Mouse (Mus musculus) neural tube, embryonic 11.5 days (tissue): ENCODE measurements at regions not wholly inside any gene's neighbourhood (a gene's known extent, or its start where the extent isn't known, plus 50 kb on each side); places are given as distances from the start of the nearest gene placed in this dataset.

Source experiments
- ATAC-seq: fragments of 200-750 bp; cut with Nextera tagmentation; 2 replicates; pipeline ENCODE4 v1.8.0; 2017; ENCODE audit warnings: moderate number of reproducible peaks, mild to moderate bottlenecking, moderate TSS enrichment, moderate library complexity; ENCODE audit not compliant: insufficient read depth, low FRiP score, low TSS enrichment
- DNase-seq: peaks from one replicate; pipeline ENCODE4 v3.0.0-alpha.2; 2015; ENCODE audit warnings: low spot score
- H3K27ac ChIP-seq: fragments of 300-500 bp; sonication (generic); 2 replicates; pipeline ENCODE4 v1.5.1; 2014; ENCODE audit warnings: low read depth, mild to moderate bottlenecking, low read length
- H3K27me3 ChIP-seq: fragments of 300-500 bp; sonication (generic); 2 replicates; pipeline ENCODE4 v1.6.1; 2014; ENCODE audit warnings: mild to moderate bottlenecking, low read length, mixed read lengths; ENCODE audit not compliant: control insufficient read depth, insufficient read depth
- H3K36me3 ChIP-seq: fragments of 300-500 bp; sonication (generic); 2 replicates; pipeline ENCODE4 v1.6.1; 2014; ENCODE audit warnings: mild to moderate bottlenecking, low read length, moderate library complexity, mixed read lengths; ENCODE audit not compliant: control insufficient read depth, insufficient read depth
- H3K4me1 ChIP-seq: fragments of 300-500 bp; sonication (generic); 2 replicates; pipeline ENCODE4 v1.6.1; 2014; ENCODE audit warnings: low read length, mixed read lengths; ENCODE audit not compliant: control insufficient read depth, insufficient read depth
- H3K4me2 ChIP-seq: fragments of 300-500 bp; sonication (generic); 2 replicates; pipeline ENCODE4 v1.6.1; 2014; ENCODE audit warnings: low read depth, mild to moderate bottlenecking, moderate library complexity
- H3K4me3 ChIP-seq: fragments of 300-500 bp; sonication (generic); 2 replicates; pipeline ENCODE4 v1.5.1; 2014; ENCODE audit warnings: low read depth, low read length
- H3K9ac ChIP-seq: fragments of 300-500 bp; sonication (generic); 2 replicates; pipeline ENCODE4 v1.6.1; 2014; ENCODE audit warnings: mild to moderate bottlenecking, low read length
- H3K9me3 ChIP-seq: fragments of 300-500 bp; sonication (generic); 2 replicates; pipeline ENCODE4 v1.6.1; 2016; ENCODE audit warnings: low read length; ENCODE audit not compliant: control insufficient read depth
- WGBS: fragments of 180-500 bp; shearing (Covaris S2); extraction: QIAGEN DNeasy Blood & Tissue Kit; methylation state at CpG from one replicate; pipeline ENCODE4 v1.1.7; 2014; 5-methylcytosine and 5-hydroxymethylcytosine counted together

DNA sequence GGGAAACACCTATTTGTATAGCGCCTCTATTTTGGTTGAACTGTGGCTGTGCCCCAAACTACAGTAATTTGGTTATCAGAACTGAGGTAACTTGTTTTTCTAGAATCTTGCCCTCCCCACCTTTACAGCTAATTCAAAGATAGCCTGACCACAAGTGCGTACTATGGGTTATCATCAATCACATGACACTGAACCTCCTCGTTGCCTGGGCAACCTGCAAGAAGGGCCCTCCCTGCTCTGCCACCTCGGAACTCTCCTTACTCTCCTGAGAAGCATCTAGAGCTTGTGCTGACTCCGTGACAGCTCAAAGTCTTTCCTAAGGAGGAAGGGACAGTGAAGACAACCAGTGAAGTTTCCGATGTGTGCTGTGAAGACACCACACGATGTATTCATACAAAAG is 72.2 kb upstream of the Mark1 start:
- H3K9ac ChIP-seq: no peak overlapping the region
- DNase-seq: no peak
- H3K9me3 ChIP-seq: no peaks in the 10 kb centered on the region
- 62% methylated on average over 7 of the region's 7 CpGs for WGBS
- no peak for ATAC-seq
- H3K27me3 ChIP-seq: no peaks in the 10 kb centered on the region
- no peaks in the 10 kb centered on the region for H3K36me3 ChIP-seq
- no peak overlapping the region for H3K4me2 ChIP-seq
- no peak overlapping the region for H3K27ac ChIP-seq
- H3K4me3 ChIP-seq: no peak overlapping the region
- no peaks in the 10 kb centered on the region for H3K4me1 ChIP-seq

- Histone ChIP-seq H3K9ac (no peak overlapping the region), H3K9me3 (no peaks in the 10 kb centered on the region), H3K27me3 (no peaks in the 10 kb centered on the region), H3K27ac (no peak overlapping the region), H3K4me3 (no peak overlapping the region), H3K36me3 (no peaks in the 10 kb centered on the region), H3K4me2 (no peak overlapping the region), H3K4me1 (no peaks in the 10 kb centered on the region)
- DNase-seq: no peak
- 81% methylated on average over 3 of the region's 3 CpGs for WGBS
- no peak for ATAC-seq
Observed at GRCm38 (mm10) chr1:185070853-185071149, 71.4 kb upstream of the Mark1 start.

DNA sequence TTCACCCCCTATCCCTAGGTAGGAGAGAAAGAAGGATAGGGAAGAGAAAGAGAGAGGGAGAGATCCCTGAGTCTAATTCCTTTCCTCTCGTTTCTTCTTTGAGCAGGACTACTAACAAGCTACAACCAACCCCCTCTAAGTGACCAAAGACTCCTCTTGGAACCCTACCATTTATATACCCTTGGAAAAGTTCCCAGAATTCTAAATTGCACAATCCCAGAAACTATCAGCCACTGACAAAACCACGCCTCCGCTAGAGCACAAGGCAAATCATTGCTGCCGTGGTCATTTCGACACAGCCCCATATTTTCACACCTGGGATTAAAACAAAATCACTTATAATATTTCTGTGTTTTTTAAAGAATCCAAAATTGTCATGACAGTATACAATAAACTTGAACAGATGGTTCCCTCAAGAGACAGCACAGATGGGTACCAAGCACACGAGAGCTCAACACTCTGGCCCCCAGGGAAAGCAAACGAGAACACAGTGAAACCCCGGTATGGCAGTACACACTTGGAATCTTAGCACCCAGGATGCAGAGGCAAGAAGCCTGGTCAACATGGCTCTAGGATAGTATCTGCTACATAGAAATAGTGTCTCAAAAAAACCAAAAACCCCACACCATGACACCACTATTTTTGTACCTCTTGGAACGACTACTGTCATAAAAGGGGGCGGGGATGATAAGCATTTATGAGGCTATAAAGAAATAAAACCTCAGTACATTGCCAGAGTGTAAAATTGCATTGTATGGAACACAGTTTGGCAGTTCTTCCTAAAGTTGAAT is 70.9 kb upstream of the Mark1 start:
- Histone ChIP-seq H3K4me2 (no peak overlapping the region), H3K9me3 (no peaks in the 10 kb centered on the region), H3K36me3 (no peaks in the 10 kb centered on the region), H3K27me3 (no peaks in the 10 kb centered on the region), H3K9ac (no peak overlapping the region), H3K27ac (no peak overlapping the region), H3K4me1 (no peaks in the 10 kb centered on the region), H3K4me3 (no peak overlapping the region)
- 59% methylated on average over 10 of the region's 10 CpGs for WGBS
- DNase-seq (no peak), ATAC-seq (no peak)

GRCm38 (mm10) chr1:185068136-185068535 is 68.8 kb upstream of the Mark1 start:
- 86% methylated on average over 6 of the region's 6 CpGs for WGBS

DNA sequence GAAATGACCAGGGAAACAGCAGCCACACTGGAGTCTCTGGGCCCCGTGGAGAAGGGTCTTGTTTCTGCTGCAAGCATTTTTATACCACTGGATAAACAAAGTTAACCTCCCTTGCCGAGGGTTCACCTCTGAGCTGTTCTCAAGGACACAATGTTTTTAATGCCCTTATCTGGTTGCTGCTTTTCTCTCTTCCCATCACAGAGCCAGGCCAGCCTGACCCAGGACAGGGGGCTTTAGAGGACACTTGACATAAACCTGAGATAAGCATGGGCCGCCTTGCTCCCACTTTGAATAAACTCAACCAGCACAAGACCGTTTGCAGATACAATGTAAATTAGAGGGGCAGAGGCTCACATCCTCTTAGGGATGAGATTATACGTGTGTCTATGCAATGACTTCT is 68.3 kb upstream of the Mark1 start:
- Histone ChIP-seq H3K27ac (no peak overlapping the region), H3K36me3 (no peaks in the 10 kb centered on the region), H3K9me3 (no peaks in the 10 kb centered on the region), H3K4me1 (no peaks in the 10 kb centered on the region), H3K9ac (no peak overlapping the region), H3K4me2 (no peak overlapping the region), H3K4me3 (no peak overlapping the region), H3K27me3 (no peaks in the 10 kb centered on the region)
- 78% methylated on average over 5 of the region's 5 CpGs for WGBS
- DNase-seq: no peak
- no peak for ATAC-seq

More at GRCm38 (mm10) chr1:185068136-185068535, 68.8 kb upstream of the Mark1 start:
- no peak overlapping the region for H3K4me3 ChIP-seq
- DNase-seq: no peak
- H3K9ac ChIP-seq: no peak overlapping the region
- H3K36me3 ChIP-seq: no peaks in the 10 kb centered on the region
- no peaks in the 10 kb centered on the region for H3K9me3 ChIP-seq
- H3K4me1 ChIP-seq: no peaks in the 10 kb centered on the region
- H3K27ac ChIP-seq: no peak overlapping the region
- ATAC-seq: no peak
- H3K27me3 ChIP-seq: no peaks in the 10 kb centered on the region
- H3K4me2 ChIP-seq: no peak overlapping the region

- Histone ChIP-seq H3K27ac (no peak overlapping the region), H3K4me2 (no peak overlapping the region), H3K9ac (no peak overlapping the region), H3K36me3 (no peaks in the 10 kb centered on the region), H3K4me1 (no peaks in the 10 kb centered on the region), H3K27me3 (no peaks in the 10 kb centered on the region), H3K4me3 (no peak overlapping the region), H3K9me3 (no peaks in the 10 kb centered on the region)
- no peak for DNase-seq
- 54% methylated on average over 3 of the region's 3 CpGs for WGBS
- no peak for ATAC-seq
Observed at GRCm38 (mm10) chr1:185065056-185065455, 65.7 kb upstream of the Mark1 start.

GRCm38 (mm10) chr1:185062103-185062502 is 62.7 kb upstream of the Mark1 start:
- no peak overlapping the region for H3K4me2 ChIP-seq
- ATAC-seq (no peak), DNase-seq (no peak)
- H3K4me1 ChIP-seq: no peaks in the 10 kb centered on the region
- no peaks in the 10 kb centered on the region for H3K36me3 ChIP-seq
- H3K27ac ChIP-seq: no peak overlapping the region
- no peak overlapping the region for H3K4me3 ChIP-seq
- H3K9me3 ChIP-seq: no peaks in the 10 kb centered on the region
- no peaks in the 10 kb centered on the region for H3K27me3 ChIP-seq
- no peak overlapping the region for H3K9ac ChIP-seq
- WGBS: 79% methylated on average over 11 of the region's 11 CpGs

DNA sequence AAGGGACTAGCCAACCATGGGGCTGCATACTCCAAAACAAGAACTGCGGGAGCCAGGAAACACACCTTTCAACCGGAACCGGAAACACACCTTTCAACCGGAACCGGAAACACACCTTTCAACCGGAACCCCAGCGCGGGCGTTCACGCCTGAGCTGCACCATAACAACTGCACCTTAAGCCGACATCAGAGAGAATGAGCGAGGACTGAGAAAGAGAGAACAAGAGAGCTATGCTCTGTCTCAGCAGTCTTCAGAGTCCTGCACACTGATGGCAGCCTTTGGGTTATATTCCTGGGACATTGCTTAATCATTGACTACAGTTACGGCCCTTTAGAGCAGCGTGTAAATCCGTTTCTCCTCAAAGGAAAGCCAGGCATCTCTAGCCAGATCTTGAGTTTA is 58.1 kb upstream of the Mark1 start:
- H3K36me3 ChIP-seq: no peaks in the 10 kb centered on the region
- ATAC-seq: no peak
- H3K9ac ChIP-seq: no peak overlapping the region
- H3K4me2 ChIP-seq: no peak overlapping the region
- no peak overlapping the region for H3K4me3 ChIP-seq
- H3K27me3 ChIP-seq: no peaks in the 10 kb centered on the region
- WGBS: 81% methylated on average over 15 of the region's 15 CpGs
- no peak for DNase-seq
- no peaks in the 10 kb centered on the region for H3K9me3 ChIP-seq
- no peaks in the 10 kb centered on the region for H3K4me1 ChIP-seq
- no peak overlapping the region for H3K27ac ChIP-seq

- H3K4me1 ChIP-seq: no peaks in the 10 kb centered on the region
- H3K27me3 ChIP-seq: no peaks in the 10 kb centered on the region
- DNase-seq (no peak), ATAC-seq (no peak)
- WGBS: 90% methylated on average over 6 of the region's 6 CpGs
- H3K9ac ChIP-seq: no peak overlapping the region
- no peak overlapping the region for H3K4me3 ChIP-seq
- no peaks in the 10 kb centered on the region for H3K9me3 ChIP-seq
- no peaks in the 10 kb centered on the region for H3K36me3 ChIP-seq
- H3K27ac ChIP-seq: no peak overlapping the region
- H3K4me2 ChIP-seq: no peak overlapping the region
Observed at GRCm38 (mm10) chr1:185052700-185053099, 53.3 kb upstream of the Mark1 start.
